Mouse (Mus musculus): ENCODE results near the gene Sms.

Sms gene

GRCm38 (mm10) chrX:157491944-157492726 is at the start of gene Sms:
Gene Sms (minus strand): TSS chrX:157492287.
- DNase-seq = peak; percentile 58

DNA sequence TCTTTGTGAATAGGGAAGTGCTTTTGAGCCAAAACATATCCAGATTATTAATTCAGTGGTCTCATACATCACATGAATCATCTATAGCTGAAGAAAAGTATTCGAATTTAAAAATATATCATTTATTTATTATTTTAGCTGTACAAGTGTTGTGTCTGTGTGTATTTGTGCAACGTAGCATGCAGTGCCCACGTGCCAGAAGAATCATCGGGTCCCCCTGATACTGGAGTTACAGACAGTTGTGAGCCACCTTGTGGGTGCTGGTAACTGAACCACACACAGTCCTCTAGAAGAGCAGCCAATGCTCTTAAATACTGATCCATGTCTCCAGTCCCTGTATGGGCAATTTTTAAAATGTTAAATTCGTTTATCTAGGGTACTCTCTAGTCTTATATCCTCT is 14.3 kb upstream of the Sms start:
- DNase-seq = no peak

DNA sequence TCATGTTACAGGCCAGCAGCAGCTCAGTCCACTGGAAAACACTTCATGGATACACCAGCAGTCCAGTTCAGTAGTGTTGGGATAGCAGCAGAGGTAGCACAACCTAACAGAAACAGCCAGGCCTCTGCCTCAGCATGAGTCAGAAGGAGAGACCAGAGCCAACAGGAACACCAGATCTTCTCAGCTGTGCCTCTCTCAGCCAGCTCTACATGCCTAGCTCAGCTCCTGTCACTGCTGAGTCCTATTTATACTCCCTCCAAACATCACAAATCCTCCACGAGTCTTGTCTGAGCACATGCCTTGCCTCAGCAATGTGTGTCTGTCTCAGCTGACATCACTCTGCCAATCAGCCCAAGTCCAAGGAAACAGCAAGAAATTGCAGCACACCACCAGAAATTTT is 12.4 kb upstream of the Sms start:
- no peak for DNase-seq

DNA sequence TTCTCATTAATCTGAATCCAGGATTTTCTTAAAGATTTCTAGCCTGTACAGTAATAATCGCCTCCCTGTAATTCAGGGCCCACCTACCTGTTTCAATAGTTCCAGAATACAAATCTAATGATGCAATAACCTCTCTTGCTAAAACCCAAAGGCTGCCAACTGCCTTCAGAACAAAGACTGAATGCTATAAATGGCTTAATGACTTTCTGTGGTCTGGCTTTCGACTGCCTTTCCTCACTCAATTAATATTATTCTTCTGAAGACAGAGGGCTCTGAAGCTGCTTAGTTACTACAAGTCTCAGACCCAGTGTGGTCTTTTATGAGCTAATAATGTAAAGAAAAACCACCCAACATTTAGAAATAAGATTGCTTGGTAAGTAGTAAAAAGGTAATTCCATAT is 9.8 kb upstream of the Sms start:
- no peak for DNase-seq

- DNase-seq = no peak
Observed at GRCm38 (mm10) chrX:157500004-157500403, 7.9 kb upstream of the Sms start.

GRCm38 (mm10) chrX:157493159-157493558 is 1.1 kb upstream of the Sms start:
- no peak for DNase-seq

GRCm38 (mm10) chrX:157491145-157491935 is 747 bp downstream of the Sms start:
- peak; percentile 59 for DNase-seq

DNA sequence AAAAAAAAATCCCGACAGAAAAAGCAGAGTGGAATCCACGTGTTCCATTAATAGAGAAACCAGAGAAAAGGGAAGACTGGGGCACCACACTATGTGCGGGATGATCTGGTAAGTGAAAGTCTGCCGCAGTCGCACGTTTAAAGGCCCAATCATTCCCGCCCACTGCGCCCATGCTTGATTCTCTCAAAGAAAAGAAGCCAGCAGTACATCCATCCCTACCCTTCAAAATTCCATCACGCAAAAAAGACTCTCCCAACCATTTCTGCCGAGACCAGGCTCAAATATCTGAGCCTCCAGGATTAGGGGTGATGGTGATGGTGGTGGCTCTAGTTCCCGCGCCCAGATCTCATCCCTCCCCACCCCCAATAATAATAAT is 1.3 kb downstream of the Sms start:
- DNase-seq = no peak

DNA sequence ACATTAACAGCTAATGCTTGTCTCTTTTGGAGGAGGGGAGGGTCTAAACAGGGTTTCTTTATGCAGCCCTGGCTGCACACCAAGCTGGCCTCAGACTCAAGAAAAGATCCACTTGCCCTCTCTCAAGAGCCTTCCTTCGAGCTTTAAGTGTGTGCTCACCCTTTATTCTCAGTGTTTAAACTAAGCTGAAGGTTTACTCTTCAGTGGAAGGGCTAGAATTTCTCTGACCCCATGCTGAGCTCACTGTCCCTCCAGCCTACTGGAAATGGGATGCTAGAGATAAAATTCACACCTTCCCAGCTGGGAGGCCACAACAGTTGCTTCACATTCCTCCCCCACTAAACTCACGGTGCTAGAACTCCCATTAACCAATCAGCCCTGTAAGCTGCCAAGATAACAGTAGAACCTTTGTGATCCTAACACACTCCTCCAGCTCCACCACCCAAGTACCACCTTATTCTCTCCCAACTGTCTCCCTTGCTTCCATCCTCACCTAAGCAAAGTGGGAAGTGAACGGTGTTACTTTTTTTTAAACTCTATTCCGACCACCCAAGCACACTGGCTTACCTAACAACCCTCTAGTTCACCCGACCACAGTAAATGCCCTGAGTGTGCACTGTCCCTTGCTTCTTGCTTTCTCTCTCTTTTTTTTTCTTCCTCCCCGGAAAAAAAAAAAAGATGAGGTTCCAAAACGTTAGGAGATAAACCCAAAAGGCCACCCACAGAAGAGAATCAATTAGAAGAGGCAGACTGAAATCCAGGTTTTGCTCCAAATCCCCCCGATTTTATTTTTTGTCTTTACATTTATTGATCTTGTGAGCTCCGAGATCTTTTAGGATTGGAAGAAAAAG is 2.0 kb downstream of the Sms start:
- DNase-seq = no peak

GRCm38 (mm10) chrX:157488831-157489230 is 3.3 kb downstream of the Sms start:
- DNase-seq = no peak

GRCm38 (mm10) chrX:157486765-157487164 is 5.3 kb downstream of the Sms start:
- no peak for DNase-seq

DNA sequence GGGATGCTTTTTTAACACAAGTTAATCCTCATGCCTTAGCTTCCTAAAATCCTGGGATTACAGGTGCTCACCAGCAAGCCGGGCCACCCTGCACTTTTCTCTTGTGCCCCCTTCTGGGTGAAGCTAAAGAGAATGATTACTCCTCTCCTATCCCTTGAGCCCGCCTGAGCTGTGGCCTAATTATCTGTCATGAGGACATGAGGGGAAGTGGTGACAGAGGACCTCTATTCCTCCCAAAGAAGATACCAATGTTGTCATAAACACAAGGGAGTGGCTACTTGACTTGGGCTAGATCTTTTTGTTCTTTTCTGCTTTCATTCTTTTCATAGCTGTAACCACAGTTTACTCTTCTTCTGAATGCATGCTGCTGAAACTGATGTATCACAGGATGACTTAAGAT is 9.2 kb downstream of the Sms start:
- no peak for DNase-seq

DNA sequence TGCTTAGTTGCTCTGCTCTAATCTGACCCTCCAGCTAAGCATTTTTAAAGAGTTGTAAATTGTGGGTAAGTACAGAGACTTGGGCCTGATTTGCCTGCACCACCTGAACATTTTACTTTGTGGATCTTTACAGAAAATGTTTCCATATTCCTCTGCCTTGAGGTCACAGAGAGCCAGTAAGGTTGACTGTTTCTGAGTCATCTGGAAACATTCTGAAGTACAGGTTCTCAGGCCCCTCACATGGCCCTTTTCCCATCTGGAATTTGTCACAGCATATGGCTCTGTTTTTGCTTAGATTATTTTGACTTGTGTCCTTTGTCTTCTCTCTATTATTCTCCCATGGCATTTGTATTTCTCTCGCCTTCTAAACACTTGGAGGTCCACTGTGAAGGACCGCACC is 10.2 kb downstream of the Sms start:
- no peak for DNase-seq

- DNase-seq = no peak
Observed at GRCm38 (mm10) chrX:157477328-157477727, 14.8 kb downstream of the Sms start.

- DNase-seq = no peak
Observed at GRCm38 (mm10) chrX:157476153-157476810, 15.8 kb downstream of the Sms start.

DNA sequence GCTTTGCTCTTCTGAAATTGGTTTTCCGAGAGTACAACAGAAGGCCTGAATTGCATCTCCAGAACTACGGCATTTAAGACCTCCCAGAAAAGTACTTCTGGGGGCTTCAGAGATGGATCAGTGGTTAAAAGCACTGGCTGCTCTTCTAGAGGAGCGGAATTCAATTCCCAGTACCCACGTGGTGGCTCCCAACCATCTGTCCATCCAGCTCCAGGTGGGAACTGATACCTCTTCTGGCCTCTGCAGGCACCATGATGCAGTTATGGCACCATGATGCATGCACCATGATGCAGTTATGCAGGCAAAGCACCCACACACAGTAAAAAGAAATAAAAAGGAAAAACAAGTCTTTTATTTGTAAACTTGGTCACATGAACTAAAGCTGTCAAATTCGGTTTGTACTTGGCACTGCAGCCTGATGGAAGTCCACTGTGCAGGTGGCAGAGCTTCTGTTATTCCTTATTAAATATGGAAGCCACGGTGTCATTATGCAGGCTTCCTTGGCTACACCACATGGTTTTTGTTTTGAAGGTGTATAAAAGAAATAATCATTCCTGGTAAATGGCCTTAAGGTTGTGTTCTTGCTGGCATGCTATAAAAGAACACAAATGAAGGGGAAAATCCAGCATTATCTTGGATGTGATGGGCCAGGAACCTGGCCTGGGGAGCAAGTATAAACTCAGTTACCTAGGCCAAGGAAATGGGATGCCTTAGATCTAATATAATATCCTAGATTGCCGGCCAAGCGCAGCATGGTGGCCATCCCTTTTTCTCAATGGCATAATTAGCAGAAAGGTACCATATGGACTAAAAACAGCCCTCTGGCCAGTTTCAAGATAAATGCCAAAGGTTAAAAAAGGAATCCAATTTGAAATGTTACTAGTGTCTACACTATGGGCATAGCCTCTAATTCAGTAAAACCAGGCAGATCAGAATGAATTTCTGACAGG is 20.1 kb downstream of the Sms start:
- DNase-seq = peak; percentile 74

- no peak for DNase-seq
Observed at GRCm38 (mm10) chrX:157468795-157469194, 23.3 kb downstream of the Sms start.

- no peak for DNase-seq
Observed at GRCm38 (mm10) chrX:157468055-157468454, 24.0 kb downstream of the Sms start.

DNA sequence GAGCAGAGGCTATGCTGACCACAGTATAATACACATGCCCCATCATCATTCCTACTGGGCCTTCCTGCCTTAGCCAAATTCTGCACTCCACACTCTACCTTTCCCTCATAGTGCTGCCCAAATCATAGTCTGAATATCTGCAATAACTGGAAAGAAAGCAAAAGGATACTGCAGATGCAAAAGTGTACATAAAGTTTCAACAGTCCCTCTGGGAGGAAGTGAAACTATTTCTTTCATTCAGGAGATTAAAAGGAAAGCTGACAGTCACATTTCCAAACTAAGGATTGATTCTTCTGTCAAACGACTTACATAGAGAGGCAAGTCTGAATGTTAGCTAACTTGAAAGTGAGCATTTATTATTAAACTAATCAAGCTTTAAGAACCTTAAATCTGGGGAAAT is 26.1 kb downstream of the Sms start:
- no peak for DNase-seq

- DNase-seq = no peak
Observed at GRCm38 (mm10) chrX:157462716-157463115, 29.4 kb downstream of the Sms start.

- peak; percentile 34 for DNase-seq
Observed at GRCm38 (mm10) chrX:157454430-157454829, 37.7 kb downstream of the Sms start.

- no peak for DNase-seq
Observed at GRCm38 (mm10) chrX:157449000-157449399, 43.1 kb downstream of the Sms start.

All from cerebellum, adult 11-12 months (tissue).